Mouse (Mus musculus) erythroblast, embryonic 14.5 days (primary cell): ENCODE results near the gene Pcdh20.

Experiments
- GATA1 ChIP-seq: IDR thresholded peaks from 2 replicates; pipeline ENCODE4 v1.6.1; 2012; ENCODE audit warnings: low read length, inconsistent platforms, mixed read lengths
- TAL1 ChIP-seq: IDR thresholded peaks from 3 replicates; pipeline ENCODE4 v1.6.1; 2012; ENCODE audit warnings: low read length, inconsistent platforms, mixed read lengths

DNA sequence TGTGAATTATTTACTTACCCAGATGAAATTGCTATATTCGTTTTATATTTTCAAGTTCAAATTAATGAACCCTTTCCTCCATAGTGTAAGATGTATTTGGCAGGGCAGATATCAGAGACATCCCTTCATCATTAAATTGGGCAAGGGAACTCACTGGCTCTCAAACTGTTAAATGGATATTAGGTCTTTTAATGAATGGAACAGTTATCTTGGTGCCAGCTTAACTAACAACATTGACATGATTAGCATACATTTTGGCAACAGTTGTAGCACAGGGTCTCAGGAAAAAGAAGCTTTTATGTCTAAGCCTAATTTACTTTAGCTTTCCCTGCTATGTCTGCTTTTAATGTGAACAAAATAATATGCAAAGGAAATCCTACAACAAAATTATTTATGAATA is 6.8 kb downstream of the Pcdh20 start:
- no peak for TF ChIP-seq GATA1
- TF ChIP-seq TAL1: no peak
